Mouse (Mus musculus) layer of hippocampus, adult 18-20 months (tissue): ENCODE measurements around the gene Gm10837. TPM values are rescaled to one million over a fixed set of nuclear protein-coding genes. Genes with fewer than 3 reads are reported as not detected.

Experiments
- DNase-seq, 2 experiments: peaks; one replicate each; pipeline ENCODE4 v3.0.0; 2022; ENCODE audit warnings: low spot score in 2 of 2
- total RNA-seq, 2 experiments: library from RNA; stranded (reverse); gene quantifications; 2 replicates each; pipeline ENCODE4 v1.2.3; 2021

Gene Gm10837
- total RNA-seq, 2 experiments from 2014 or later = not detected

GRCm38 (mm10) chr14:122477971-122478573 lies 12.3 kb upstream of the Gm10837 start:
- peak in 1 of 2 experiments; percentile 8 for DNase-seq

- DNase-seq = peak in 1 of 2 experiments; percentile 15
These were observed 11.8 kb upstream of the Gm10837 start for GRCm38 (mm10) chr14:122478574-122479011.

GRCm38 (mm10) chr14:122479461-122480109 lies 10.8 kb upstream of the Gm10837 start:
- peak in 1 of 2 experiments; percentile 2 for DNase-seq

- DNase-seq = no peak
These were observed 10.0 kb upstream of the Gm10837 start for GRCm38 (mm10) chr14:122480355-122480754.

- DNase-seq = peak in 1 of 2 experiments; percentile 9
These were observed 9.2 kb upstream of the Gm10837 start for GRCm38 (mm10) chr14:122481181-122481580.

- DNase-seq = peak in 1 of 2 experiments; percentile 6
These were observed 8.0 kb upstream of the Gm10837 start for GRCm38 (mm10) chr14:122482081-122483023.

- DNase-seq = no peak
These were observed 7.4 kb upstream of the Gm10837 start for GRCm38 (mm10) chr14:122483024-122483385.

GRCm38 (mm10) chr14:122483556-122484421 lies 6.6 kb upstream of the Gm10837 start:
- DNase-seq = no peak

GRCm38 (mm10) chr14:122484458-122484843 lies 5.9 kb upstream of the Gm10837 start:
- no peak for DNase-seq

GRCm38 (mm10) chr14:122484844-122485551 lies 5.4 kb upstream of the Gm10837 start:
- DNase-seq = no peak

GRCm38 (mm10) chr14:122485635-122486181 lies 4.7 kb upstream of the Gm10837 start:
- no peak for DNase-seq

GRCm38 (mm10) chr14:122486611-122487010 lies 3.8 kb upstream of the Gm10837 start:
- no peak for DNase-seq

GRCm38 (mm10) chr14:122487366-122487765 lies 3.0 kb upstream of the Gm10837 start:
- no peak for DNase-seq

- no peak for DNase-seq
These were observed 1.3 kb upstream of the Gm10837 start for GRCm38 (mm10) chr14:122489041-122489440.

- no peak for DNase-seq
These were observed 536 bp upstream of the Gm10837 start for GRCm38 (mm10) chr14:122489686-122490414.

GRCm38 (mm10) chr14:122491521-122491920 lies 1.1 kb downstream of the Gm10837 start:
- DNase-seq = no peak

GRCm38 (mm10) chr14:122492015-122492414 lies 1.6 kb downstream of the Gm10837 start:
- DNase-seq = no peak

- peak in 1 of 2 experiments; percentile 7 for DNase-seq
These were observed 18.7 kb downstream of the Gm10837 start for GRCm38 (mm10) chr14:122509058-122509457.

- DNase-seq = no peak
These were observed 21.1 kb downstream of the Gm10837 start for GRCm38 (mm10) chr14:122511519-122511918.
